Mouse (Mus musculus) bone marrow, adult 2 months (tissue): Measurements from ENCODE around the gene Prkn.

ENCODE experiments used
- CTCF ChIP-seq: fragments of 200-500 bp; IDR thresholded peaks from 2 replicates; pipeline ENCODE4 v1.5.1; 2011; ENCODE audit warnings: low read length, control low read depth; ENCODE audit not compliant: control insufficient read depth, insufficient read depth
- POLR2A ChIP-seq: fragments of 200-500 bp; IDR thresholded peaks from 2 replicates; pipeline ENCODE4 v1.6.1; 2011; ENCODE audit warnings: low read depth, mild to moderate bottlenecking, control low read depth, low read length, borderline replicate concordance; ENCODE audit not compliant: control insufficient read depth

- no peak for TF ChIP-seq CTCF
- TF ChIP-seq POLR2A, result no peak
Observed at GRCm38 (mm10) chr17:11515619-11516018, 675.4 kb downstream of the Prkn start.
